Mouse (Mus musculus) adrenal gland, adult 18-20 months (tissue): ENCODE results near the gene Mef2d. TPM values are rescaled to one million over a fixed set of nuclear protein-coding genes. Genes with fewer than 3 reads are reported as not detected.
A peak's percentile ranks its signal among the peaks of the same experiment; 100 is the strongest.
"Not testable (repeated sequence)": the region's sequence is repeated elsewhere in the genome, so short reads cannot be mapped to it uniquely, and the experiment has no call there.

Source experiments
- DNase-seq, 2 experiments: peaks; one replicate each; pipeline ENCODE4 v3.0.0; 2021 to 2022; ENCODE audit warnings: low spot score in 2 of 2
- total RNA-seq, 2 experiments: library from RNA; stranded (reverse); gene quantifications; 1 replicate in 1 of 2; 2 replicates in 1 of 2; pipeline ENCODE4 v1.2.3; 2021

Gene Mef2d
- total RNA-seq, 2 experiments from 2014 or later: 83.3 to 90.7 TPM

GRCm38 (mm10) chr3:88177562-88178345, 35.6 kb downstream of the Mef2d start:
- peak; percentile 95 to 96 for DNase-seq

- not testable (repeated sequence) for DNase-seq
Measured at GRCm38 (mm10) chr3:88178346-88178733, 36.2 kb downstream of the Mef2d start.

DNA sequence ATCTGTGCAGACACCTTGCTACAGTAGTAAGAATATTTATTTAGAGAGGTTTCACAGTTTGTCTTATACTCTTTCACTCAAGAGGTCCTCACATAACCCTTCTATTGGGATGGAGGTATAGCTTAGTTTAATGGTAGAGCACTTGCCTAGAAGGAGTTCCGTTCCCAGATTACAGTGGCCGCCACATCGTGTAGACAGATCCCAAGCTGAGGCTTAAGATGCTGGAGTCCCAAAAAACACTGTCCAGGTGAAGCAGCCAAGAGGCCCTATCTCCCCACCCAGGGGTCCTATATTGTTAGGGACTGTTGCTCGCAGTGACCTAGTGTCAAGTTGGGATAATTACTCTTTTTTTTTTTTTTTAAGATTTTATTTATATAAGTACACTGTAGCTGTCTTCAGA, 36.8 kb downstream of the Mef2d start:
- no peak for DNase-seq

GRCm38 (mm10) chr3:88181374-88181773, 39.2 kb downstream of the Mef2d start:
- DNase-seq: no peak

DNA sequence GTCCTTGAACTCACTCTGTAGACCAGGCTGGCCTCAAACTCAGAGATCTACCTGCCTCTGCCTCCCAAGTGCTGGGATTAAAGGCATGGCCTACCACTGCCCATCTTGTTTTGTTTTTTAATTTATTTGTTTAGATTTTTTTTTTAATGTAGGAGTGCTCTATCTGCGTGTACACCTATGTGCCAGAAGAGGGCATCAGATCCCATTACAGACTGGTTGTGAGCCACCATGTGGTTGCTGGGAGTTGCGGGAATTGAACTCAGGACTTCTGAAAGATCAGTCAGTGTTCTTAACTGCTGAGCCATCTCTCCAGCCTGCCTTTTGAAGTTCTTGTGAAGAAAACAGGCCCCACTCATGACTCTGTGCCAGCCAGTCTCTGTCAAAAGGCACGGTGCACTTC, 44.3 kb downstream of the Mef2d start:
- no peak for DNase-seq

- DNase-seq: no peak
Measured at GRCm38 (mm10) chr3:88191146-88191545, 49.0 kb downstream of the Mef2d start.

DNA sequence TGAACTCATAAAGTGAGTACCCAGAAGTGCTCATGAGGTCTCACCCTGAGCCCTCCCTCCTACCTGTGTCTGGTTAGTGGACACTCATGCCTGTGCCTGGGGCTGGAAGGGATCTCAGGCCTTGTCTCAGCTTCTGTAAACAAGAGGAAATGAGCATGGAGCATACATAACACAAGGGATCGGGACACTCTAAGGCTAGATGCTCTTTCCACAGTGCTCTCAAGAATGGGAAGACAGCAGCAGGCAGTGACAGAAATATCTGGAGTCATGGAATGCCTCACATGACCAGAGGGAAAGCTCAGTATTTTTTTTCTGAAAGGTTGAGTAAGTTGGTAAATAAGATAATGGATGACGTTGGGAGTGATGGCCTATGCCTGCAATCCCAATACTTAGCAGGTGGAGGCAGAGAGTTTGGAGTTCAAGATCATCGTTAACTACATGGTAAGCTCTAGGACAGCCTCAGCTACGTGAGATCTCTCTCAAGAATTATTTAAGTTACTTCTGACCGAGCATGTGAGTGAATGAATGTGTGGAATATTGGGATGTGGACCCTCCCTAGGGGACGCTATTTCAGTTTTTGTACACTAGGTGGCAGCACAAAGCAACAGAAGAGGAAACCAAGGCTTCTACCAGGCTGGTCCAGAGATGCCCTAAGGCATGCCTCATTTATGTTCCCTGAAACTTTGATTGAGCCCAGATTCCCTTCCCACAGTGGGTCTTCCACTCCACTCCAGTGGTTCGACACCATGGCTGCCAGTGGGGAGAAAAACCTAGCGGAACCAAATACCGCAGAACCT, 49.8 kb downstream of the Mef2d start:
- peak in 1 of 2 experiments; percentile 21 for DNase-seq

GRCm38 (mm10) chr3:88197741-88198504, 55.8 kb downstream of the Mef2d start:
- DNase-seq: no peak

GRCm38 (mm10) chr3:88198505-88199020, 56.4 kb downstream of the Mef2d start:
- DNase-seq: no peak

- no peak for DNase-seq
Measured at GRCm38 (mm10) chr3:88199541-88200110, 57.5 kb downstream of the Mef2d start.

- peak in 1 of 2 experiments; percentile 16 for DNase-seq
Measured at GRCm38 (mm10) chr3:88200161-88200971, 58.2 kb downstream of the Mef2d start.

DNA sequence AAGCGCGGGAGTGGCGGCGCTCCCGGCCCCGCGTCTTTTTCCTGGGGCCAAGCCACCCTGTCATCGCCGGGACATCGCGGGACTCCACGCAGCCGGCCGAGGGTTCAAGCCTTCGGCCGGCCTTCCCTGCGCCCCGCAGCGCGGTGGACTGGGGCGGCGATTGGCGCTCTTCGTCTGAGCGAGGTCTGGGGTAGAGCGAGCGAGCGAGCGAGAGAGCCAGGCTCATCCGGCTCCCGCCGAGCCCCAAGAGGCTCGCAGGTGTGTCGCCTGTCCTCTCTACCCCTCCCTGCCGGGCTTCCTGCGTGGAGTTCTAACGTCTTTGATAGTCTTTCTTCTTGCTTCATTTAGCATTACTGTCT, 58.8 kb downstream of the Mef2d start:
- DNase-seq: no peak

DNA sequence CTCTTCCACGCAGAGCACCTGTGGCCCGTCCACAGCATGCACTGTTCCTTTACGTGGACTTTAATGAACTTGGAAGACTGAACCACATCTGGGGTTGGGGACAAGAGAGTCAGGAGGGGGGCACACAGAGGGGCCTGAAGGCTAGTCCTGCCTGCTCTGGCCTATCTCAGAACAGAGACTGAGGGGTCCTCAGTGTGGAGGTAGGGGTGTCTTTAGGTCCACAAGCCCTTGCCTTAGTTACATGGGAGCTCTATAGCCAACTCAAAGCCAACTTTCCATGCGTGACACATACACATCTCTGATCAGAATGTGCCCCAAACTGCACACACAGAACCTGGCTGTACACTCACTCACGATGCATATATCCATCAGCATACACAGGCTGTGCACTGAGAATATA, 59.5 kb downstream of the Mef2d start:
- no peak for DNase-seq

DNA sequence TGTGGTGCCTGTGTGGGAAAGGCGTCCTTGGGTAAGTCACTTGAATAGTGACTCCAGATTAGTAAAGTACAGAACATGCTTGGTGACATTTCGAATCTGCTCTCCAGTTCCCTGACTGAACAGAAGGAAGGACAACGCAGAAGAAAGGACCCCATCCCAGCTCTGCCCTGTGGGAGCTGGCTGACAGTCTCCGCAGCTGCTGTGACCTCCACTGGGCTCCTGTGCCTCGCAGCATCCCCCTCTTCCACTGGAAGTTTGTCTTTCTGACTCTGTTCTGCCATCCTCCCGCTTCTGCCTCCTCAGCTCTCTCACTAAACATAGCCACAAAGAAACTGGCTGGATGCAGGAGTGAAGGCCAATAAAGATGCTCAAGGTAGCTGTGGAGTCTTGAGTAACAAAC, 60.8 kb downstream of the Mef2d start:
- no peak for DNase-seq

- no peak for DNase-seq
Measured at GRCm38 (mm10) chr3:88203456-88203855, 61.3 kb downstream of the Mef2d start.

DNA sequence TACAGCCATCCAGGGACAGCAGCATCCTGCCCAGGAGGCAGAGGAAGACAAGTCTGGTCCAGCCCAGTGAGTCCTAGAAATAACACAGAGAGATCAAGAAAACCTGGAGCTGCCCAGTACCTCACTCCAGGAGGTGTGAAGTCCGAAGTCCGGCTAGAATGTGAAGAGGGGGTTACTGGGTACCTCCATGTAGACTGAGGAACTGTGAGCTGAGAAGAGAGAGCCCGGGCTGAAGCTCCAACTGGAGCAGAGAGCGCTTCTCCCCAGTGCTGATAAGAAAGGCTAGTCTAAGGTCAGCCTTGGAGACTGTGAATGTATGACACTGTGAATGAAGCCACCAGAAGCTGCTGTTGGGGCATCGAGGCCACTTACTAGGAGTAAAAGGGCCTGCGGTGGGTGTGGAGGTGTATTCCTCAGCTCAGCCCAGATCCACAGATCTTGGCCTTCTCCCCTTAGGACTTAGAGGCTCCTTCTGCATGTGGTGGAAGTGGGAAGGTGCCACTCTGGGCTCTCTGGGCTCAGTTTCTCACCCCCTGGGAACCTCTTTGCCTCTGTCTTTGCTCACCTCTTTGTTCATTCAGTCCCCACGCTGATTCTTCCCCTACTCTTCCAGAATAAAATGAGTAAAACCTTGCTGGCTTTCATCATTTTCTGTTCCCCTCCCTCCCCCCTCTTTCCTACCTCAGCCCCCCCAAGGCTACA, 62.0 kb downstream of the Mef2d start:
- no peak for DNase-seq

GRCm38 (mm10) chr3:88204751-88205150, 62.6 kb downstream of the Mef2d start:
- no peak for DNase-seq

GRCm38 (mm10) chr3:88205176-88205562, 63.0 kb downstream of the Mef2d start:
- DNase-seq: no peak
